Mouse (Mus musculus) Muller cell, postnatal 12 days (primary cell): ENCODE results near the gene Stxbp5l.
A peak's percentile ranks its signal among the peaks of the same experiment; 100 is the strongest.
"Not testable (repeated sequence)": the region's sequence is repeated elsewhere in the genome, so short reads cannot be mapped to it uniquely, and the experiment has no call there.

Source experiments
- DNase-seq: peaks from one replicate; pipeline ENCODE4 v3.0.0-alpha.2; 2015; ENCODE audit errors: inconsistent ontology term

The Stxbp5l gene

DNA sequence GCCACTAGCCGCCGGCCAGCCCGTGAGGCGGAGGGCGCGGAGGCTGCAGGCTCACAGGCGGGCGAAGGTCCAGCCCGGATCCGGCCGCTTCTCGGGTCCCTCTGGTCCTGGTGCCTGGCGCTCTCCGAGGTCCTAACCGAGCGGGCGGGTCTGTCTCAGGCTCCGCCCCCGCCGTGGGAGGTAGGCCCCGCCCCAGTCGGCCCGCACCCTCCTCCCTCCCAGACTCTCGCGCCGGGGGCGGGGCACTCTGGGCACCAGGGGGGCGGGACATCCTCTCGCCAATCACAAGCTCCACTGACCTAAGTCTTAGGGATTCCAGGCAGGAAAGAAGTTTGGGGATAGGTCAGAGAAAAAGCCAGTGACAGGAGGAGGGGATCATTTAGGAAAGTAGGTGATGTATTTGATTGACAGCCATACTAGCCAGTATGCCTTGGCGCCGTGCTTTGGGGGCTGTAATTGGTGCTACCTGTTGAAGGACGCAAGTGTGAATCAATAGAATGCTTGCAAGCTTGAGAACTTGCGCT, at the start of gene Stxbp5l:
Stxbp5l (minus strand) TSS at position 142 of the 524 bp plus-strand sequence.
- DNase-seq, result peak; percentile 98

DNA sequence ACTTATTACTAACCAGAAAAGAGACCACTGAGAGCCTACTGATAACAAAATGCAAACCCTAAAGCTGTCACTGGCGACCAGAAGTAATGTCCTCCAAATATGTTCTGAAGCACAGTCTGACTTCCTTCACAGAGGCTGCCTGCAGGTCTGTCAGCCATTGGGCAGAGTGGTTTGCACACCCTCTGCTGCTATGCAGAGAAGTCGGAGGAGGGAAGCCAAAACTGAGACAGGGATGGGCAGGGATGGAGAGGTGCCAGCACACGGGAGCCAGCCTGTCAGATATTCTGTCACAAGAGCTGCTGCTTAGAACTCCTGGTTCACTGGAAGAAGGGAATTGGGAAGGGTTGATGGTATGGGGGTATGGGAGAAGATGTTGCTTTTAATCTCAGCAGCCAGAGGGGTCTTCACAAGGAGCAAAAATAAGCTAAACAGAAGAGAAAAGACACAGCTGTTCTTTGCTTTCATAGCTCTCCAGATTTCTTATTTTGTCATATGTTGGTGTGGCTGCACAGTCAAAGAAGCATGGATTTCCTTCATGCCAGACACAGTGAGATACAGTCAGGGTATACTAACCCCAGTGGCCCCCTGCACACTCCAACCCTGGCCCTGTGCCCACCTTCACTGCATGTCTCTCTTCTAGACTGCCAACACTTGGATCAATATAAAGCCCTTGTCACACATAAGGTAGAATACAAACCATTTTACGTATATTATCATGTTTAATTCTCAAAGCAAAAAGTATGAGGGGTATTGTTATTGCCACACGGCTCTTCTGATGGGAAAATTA, 48.8 kb upstream of the Stxbp5l start:
- peak; percentile 29 for DNase-seq

DNA sequence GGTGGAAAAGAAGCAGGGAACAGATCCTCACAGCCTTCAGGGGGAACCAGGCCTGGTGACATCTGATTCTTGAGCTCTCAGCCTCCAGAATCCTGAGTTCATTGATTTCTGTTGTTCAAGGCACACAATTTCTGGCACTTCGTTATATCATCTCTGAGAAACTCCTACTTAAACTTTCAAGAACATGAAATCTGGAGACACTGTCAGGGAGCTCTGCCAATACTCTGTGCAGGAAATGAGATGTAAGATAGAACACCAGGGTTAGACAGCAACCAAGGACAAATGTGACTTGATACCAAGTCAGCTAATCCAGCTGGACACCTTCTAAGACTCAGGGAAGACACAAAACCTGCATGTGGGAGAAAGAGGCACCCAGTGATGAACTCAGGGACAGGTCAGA, 40.7 kb upstream of the Stxbp5l start:
- DNase-seq, result no peak

DNA sequence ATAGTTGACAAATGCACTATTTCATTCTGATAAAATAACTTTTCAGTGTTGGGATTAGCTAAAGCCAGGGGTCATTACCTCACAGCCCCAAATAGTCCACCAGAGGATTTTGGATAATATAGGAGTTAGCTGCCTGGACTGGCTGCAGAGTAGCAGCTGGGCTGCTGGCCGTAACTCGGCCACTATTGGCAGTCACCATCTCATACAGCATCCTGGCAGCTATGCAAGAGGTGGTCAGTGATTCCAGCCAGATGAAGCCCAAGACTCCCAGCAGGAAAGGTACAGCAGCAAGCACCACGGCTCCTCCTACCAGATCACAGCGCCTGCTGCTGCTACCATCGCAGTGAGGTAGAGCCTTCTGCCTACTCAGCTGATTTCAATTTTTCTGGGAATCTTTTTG, 38.1 kb upstream of the Stxbp5l start:
- DNase-seq, result no peak

DNA sequence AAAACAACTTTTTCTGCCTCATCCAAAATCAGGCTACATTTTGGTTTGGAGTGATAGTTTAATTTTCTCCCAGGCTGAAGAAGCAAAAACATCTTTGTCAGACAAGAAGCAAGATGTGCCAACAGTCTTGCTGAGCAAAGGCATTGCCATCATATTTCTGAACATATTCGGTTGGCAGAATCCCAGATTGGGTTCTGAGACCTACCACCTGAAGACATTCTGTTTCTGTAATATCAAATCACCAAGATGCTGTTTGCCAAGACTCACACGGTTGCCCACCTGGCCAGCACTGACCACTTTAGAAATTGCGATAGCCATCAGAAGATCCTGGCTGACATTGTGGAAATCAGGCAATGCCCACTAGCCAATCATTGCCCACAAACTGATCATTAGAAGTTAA, 37.1 kb upstream of the Stxbp5l start:
- no peak for DNase-seq

DNA sequence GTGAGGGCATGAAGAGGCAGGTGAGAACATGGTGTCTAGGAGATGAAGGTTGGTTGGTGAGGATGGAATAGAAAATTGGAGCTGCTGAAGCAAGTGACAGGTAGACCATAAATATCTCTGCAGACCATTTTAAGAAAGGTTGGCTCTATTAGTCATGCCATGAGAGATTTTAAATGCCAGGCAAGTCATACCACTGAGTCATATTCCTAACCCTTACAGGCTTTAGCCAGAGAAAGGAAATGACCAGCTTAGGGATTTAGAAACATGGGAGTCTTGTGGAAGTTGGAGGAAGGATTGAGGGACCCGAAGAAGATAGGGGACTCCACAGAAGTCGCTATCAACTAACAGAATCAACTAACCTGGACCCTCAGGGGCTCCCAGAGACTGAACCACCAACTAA, 35.8 kb upstream of the Stxbp5l start:
- DNase-seq, result peak; percentile 46

DNA sequence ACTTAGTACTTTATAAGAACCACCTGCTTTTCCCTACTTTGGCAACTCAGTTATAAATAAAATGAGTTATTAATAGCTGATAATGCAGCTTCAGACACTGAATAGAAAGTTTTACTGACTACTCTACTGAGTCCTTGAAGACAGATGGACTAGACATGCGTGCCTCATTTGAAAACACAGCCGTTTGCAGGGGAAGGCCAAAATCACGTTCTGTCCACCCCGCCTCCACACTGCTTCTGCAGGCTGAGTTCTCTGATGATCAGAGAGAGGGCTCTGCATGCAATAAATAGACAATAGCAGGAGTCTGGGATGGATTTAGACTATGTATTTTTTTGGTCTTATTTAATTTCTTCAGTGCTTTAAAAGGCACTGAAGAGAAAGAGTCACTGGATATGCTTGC, 20.8 kb upstream of the Stxbp5l start:
- no peak for DNase-seq

DNA sequence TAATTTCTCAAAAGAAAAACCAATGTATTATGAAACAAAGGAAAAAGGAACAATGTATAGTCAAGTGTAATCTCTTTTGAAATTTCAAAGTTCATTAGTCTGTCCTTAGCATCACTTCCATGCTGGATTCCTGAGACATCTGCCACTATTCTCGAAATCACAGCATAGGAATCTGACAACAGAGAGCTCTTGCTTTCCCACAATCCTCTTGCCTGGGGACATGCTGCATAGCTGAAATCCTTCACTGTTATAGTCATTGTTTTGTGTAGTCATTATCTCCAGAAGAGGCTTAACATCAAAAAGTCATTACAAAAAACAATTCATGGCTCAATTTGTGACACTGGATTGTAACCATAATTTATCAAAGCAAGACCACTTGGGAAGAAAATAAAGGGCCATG, 20.2 kb upstream of the Stxbp5l start:
- DNase-seq, result peak; percentile 90

DNA sequence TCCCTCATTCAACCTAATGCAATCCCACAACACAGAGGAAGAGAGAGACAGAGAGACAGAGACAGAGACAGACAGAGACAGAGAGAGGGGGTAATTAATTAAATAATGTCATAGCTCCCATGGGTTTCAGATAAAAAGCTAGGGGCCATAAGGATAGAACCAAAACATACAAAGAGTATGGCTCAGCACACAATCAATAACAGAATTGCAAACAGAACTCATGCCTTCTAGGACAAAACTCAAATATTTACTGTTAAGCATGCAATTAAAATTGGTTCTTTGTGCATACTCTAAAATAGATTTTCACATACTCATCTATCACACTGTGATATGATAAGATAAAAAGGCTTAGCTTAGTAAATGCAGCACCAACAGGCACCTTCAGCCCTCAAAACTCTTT, 5.2 kb upstream of the Stxbp5l start:
- DNase-seq, result no peak

DNA sequence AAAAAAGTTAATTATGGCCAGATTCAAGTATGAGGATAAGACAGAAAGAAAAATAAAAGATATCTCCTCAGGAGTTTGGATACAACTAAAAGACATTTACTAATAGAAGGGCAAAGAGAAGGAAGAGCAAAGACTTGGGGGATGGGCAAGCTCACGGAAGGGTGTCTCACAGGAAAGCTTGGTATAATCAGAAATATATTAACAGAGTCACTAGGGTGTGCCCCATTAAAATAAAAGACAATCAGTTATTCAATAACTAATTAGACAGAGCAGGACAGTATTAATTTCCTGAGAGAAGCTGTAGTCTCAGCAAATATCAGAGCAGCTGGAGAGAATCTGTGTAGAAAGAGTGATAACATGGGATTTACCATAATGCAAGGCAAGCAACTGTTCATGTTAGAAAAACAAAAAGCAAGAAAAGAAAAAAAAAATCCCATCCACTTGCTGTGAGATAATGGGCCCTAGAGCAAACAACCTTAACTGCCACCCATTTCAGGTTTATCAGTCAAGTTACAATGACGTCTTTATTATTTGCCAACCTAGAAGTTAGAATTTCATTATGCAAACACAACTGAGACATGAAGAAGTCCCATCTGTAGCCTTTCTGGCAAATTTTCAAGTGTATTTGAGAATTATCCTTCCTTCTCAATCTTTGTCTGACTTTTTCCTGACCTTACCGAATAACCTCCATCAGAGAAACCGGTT, 4.6 kb upstream of the Stxbp5l start:
- DNase-seq, result no peak

DNA sequence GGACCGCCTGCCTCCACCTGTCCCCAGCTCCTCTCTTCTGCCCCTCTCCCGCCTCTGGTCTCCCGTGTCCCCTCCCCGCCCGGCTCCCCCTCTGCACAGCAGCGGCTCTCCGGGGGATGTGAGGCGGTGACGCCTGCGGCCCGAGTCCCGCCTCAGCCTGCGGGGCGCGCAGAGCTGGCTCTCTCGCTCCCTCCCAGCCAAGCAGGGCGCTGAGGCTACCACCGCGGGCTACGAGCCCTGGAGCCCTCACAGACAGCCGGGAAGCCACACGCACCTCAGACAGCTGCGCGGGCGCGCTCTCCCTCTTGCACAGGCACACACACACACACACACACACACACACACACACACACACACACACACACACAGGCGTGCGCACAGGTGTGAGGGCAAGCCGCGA, 393 bp downstream of the Stxbp5l start:
- DNase-seq, result no peak

DNA sequence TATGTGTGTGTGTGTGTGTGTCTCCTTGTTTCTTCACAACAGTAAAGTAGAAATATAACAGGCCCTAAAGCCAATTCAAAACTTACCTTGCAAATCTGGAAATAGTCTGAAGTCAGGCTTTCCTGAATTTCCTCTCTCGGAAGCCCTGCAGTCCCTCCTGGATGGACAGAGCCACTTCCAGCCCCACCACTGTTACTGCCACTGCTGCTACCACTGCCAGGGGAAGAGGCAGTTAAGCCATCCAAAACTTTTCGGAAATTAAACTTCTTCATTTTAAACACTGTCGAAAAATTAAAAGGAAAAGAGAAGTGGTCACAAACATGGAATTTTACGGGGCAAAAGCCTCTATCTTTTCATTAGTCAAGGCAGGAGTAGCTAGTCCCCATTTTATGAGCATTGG, 1.3 kb downstream of the Stxbp5l start:
- DNase-seq, result no peak

DNA sequence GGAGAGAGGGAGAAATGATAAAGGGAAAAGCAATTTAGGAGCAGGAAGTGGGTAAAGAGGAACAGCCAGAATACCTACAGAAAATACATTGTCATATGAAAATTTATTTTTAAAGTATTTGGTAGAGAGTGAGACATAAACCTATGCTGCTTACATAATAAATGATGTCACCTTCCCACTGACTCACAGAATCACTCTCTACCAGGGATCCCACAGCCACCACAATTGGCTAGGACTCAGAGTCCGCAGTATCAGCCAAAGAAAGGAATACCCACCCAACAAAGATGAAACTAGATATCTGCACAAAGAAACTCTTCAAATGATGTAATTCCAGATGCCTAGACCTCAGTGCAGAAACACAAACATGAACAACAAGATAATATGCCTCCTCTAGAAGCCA, 12.0 kb downstream of the Stxbp5l start:
- peak; percentile 21 for DNase-seq

DNA sequence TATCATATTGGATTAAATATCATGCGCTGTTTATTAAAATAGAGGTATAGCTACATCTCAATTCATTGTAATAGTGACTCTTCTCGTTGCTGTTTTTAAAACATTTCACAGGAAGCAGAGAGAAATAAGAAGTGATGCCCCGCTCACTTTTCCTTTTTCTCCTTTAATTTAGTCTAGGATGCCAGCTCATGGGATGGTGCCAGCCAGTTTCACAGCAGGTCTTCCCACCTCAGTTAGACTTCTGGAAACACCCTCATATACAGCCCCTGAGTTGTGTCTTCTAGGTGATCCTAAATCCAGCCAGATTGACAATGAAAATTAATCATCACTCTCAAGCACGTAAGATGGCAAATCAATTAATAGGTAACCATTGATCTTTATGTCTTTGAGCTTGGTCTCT, 17.3 kb downstream of the Stxbp5l start:
- no peak for DNase-seq

DNA sequence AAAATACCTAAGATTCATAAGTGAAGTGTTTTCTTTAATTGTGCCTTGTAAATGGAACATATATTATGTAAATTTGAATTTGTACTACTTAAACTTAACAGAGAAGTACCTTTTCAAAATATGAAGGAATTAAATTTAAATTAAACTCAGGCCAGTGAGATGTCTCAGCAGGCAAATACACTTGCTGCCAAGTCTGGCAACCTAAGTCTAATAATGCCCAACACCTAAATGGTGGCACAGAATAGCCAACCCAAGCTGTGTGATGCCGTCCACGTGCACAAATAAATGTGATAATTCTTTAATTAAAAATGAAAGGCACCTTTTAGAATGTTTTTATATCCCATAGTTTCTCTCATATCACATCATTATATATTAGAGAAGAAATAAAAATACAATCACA, 20.8 kb downstream of the Stxbp5l start:
- no peak for DNase-seq

DNA sequence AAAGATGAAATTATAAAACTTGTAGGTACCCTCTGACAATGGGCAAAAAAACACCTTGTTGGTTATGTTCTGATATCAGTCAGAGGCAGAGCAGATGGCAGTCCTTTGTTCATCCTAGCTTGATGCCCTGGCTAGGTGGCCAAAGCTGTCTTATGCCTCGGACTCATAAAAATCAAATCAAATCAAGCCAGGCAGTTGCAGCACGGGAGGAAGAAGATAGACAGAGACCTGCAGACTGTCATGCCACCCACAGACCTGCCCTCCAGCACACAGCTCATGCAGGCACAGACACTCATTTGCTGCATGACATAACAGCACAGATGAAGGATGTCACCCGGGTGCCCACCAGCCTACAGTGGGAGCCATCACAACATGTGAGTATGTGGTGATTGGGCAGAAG, 29.1 kb downstream of the Stxbp5l start:
- DNase-seq, result no peak

DNA sequence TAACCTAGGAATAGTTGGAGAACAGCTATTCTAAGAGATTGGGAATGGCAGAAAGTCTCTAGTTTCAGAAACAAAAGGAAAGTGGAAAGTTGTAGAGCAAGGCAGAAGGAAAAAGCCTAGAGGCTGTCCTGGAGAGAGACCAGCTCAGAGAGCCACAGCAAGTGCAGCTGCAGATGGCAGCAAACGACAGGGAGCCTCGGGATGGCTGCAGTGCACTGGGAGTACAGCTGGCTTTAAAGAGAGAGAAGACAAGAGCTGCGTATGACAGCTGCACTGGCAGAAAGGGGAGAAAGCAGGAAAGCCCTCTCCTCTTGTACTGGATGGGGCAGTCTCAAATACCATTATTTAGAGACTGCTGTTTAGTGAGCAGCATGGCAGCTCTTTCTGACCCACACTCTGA, 37.7 kb downstream of the Stxbp5l start:
- DNase-seq, result peak; percentile 20

DNA sequence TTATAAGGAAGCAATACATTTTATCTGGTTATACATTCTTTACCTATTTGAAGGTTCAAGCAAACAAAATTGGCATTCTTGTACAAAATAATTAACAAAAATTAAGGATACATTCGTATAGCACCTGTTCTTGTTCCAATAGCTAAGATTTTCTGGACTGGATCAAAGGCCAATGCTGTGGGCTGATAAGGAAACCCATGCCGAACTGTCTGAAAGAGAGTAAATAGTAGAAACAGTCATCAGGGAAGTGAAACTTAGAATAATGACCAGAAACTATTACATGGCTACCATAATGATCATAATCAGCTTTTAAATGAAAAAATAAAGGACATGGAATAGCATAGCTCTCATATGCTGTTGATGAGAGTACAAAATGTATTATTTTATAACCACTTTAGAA, 39.8 kb downstream of the Stxbp5l start:
- no peak for DNase-seq

DNA sequence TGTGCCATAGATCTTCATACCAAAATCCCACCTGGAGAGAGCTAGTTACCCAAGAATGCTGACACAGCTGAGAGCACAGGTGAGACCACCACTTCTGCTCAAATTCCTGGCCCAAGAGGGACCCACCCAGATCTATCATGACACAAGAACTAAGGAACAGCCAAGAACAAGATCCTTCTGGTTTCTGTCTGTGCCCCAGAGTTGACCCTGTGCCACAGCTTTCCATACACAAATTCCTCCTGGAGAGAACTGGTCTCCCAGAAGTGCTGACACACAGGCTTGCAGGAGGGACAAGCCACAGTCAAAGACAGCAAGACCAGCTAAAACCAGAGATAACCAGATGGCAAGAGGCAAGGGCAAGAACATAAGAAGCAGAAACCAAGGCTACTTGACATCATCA, 43.3 kb downstream of the Stxbp5l start:
- not testable (repeated sequence) for DNase-seq

DNA sequence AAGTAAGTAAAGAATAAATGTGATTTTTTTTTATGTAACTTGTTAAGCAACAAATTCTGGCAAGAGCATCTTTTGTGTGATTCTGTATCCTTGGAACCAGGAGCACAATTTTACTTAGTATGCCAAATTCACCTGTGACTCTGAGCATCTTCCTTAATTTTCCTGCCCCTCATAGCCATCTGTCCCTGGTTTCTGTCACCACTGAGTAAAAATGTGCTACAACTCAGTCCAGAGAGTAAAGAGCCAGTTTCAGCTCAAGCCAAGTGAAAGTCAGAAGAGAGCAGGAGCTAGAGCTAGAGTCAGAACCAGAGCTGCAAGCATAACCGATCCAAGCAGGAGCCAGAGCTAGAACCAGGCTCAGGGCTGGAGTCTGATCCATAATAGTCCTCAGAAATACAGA, 46.6 kb downstream of the Stxbp5l start:
- no peak for DNase-seq

DNA sequence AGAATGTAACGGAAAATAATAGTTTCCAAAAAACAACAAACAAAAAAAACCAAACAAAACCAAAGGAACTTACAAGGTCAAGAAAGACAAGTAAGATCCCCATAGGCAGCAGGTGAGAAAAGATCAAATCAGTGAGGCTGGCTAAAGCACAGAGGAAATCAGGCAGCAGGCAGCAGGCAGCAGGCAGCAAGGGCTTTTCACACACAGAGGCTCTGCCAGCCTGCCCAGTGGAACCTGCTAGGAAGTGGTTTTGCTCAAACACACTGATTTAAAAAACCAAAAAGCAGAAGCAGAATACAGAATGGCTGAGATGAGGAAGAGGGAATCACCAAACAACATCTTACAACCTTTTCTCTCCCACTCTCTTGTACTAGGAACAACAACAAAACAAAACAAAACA, 47.2 kb downstream of the Stxbp5l start:
- peak; percentile 8 for DNase-seq

DNA sequence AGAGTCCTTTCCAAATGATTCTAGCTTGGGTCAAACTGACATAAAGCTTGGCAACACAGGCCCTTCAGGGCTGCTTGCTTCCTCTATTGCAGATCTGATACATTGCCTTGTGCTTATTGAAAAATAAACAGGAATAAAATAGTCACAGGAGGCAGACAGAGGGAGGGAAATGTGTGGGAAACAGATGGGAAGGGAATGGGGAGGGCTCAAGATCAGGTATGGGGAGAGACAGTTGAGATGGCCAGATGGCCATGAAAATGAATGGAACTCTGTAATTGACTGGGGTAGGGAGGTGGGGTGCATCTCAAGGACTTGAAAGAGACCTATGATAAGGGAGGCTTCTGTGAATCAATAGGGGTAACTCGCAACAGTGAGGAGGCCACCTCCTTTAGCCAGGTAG, 80.3 kb downstream of the Stxbp5l start:
- DNase-seq, result no peak

DNA sequence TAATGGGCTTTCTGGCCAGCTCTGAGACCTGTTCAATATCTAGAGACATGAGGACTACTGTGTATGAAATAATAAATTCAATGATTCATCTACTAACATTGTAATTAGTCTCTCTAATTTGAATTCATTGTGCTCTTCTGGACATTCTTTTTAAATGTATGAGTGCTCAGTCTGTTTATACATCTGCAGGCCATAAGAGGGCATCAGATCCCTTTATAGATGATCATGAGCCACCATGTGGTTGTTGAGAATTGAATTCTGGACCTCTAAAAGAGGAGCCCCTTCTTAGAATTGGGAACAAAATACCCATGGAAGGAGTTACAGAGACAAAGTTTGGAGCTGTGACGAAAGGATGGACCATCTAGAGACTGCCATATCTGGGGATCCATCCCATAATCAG, 92.2 kb downstream of the Stxbp5l start:
- DNase-seq, result peak; percentile 33
